Mouse (Mus musculus): ENCODE measurements around the gene Ccdc66.

DNA sequence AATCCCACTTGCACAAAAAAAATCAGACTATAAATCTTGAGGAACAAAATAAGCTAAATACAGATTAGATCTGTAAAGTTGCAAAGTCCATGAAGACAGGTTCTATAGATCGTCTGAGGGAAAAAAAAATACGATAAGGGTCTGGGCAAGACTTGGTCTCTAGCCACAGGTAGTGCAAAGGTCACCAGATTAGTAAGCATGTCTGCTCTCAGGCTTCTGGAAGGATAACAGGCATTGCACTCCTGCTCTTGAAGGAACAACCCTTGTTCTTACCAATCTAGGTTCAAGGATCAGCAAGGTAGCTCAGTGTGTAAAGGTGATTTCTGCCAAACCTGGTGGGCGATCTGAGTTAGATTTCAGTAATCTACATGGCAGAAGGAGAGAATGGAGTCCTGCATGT, 28.2 kb upstream of the Ccdc66 start:
- TF ChIP-seq CTCF (IDR thresholded peaks at IDR 0.05; ENCODE audit: extremely low read depth, insufficient read depth, insufficient read length, insufficient replicate concordance) (no peak), POLR2A (IDR thresholded peaks at IDR 0.05; ENCODE audit: low read depth, low read length) (no peak)

Measured in spleen, adult 2 months (tissue).